Mouse (Mus musculus) olfactory bulb, adult 2 months (tissue): ENCODE data around the gene Vsx1.

ENCODE experiments used
- CTCF ChIP-seq: fragments of 200-500 bp; IDR thresholded peaks from 2 replicates; pipeline ENCODE4 v1.5.1; 2012; ENCODE audit warnings: low read depth, mild to moderate bottlenecking, low read length, moderate library complexity; ENCODE audit not compliant: insufficient read depth
- POLR2A ChIP-seq: fragments of 200-500 bp; IDR thresholded peaks from 2 replicates; pipeline ENCODE4 v1.6.1; 2012; ENCODE audit warnings: mild to moderate bottlenecking, low read depth, low read length, moderate library complexity; ENCODE audit not compliant: insufficient read depth

- TF ChIP-seq POLR2A (no peak), CTCF (no peak)
Observed at GRCm38 (mm10) chr2:150665534-150666451, 23.4 kb downstream of the Vsx1 start.
